Mouse (Mus musculus): ENCODE results near the gene Foxp1. TPM values are rescaled to one million over a fixed set of nuclear protein-coding genes. Genes with fewer than 3 reads are reported as not detected.

The Foxp1 gene
- total RNA-seq, 1 experiment from 2014 or later, result 77.4 TPM

DNA sequence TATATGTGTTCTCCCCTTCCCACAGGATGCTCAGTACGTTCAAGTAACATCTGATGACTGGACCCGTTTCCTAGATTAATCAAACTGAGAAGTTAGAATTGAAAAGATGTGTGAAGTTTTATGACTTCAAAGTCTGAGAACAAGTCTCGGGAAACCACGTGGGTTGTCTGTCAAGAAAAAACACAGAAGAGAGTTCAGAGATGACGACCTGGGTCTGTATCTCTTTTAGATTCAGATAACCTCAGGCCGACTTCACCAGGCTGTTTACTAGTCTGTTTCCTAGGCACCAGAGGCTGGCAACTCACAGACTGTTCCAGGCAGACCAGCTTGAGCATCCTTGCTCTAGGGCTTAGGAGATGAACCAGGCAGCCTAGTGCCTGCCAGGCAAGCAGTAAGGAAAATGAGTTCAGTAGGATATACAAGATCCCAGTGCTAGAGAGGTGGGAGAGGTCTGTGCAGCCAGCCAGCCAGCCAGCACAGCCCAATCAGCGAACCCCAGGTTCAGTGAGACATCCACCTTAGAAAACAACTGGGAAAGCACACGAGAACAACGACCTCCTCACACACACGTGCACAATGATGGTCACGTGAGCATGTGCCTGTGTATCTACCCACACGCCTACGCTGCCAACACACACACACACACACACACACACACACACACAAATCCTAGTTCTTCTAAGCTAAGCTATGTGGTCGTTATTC lies 212.9 kb downstream of the Foxp1 start:
- no peak for ATAC-seq (replicated peaks; ENCODE audit: low read depth, poor library complexity, severe bottlenecking)

DNA sequence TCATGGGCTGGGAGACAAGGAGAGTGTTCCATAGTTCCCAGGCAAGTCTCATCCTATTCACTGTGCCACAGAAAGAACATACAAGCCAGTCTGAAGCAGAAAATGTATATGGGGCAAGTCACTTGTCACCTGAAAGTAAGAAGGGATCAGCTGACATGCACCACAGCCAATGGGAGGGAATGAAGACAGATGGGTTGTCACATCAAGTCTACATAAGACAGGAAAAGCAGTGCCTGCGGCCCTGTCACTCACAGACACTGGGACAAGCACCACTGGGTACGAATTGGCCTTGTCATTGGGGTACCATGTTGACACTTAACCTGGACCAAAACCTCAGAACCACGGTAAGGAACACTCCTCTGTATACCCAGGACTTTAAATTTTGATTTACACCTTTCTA lies 216.8 kb downstream of the Foxp1 start:
- no peak for ATAC-seq (replicated peaks; ENCODE audit: low read depth, poor library complexity, severe bottlenecking)

DNA sequence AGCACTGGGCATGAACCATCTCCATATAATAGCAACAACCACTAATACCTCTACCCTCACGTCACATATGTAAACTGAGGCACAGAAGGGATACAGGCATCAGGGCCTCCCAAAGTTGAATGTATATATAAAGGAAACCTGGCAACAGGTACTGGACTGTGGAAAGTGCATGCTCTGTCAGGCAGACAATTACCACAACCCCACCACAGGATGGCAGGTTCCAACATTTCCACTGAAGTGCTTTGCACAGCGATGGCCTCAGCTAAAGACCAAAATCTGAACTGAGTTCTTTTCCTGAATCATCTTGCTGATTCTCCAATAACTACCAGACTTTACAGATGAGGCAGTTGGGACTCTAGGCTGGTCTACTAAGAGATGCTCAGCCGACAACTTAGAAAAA lies 217.3 kb downstream of the Foxp1 start:
- no peak for ATAC-seq (replicated peaks; ENCODE audit: low read depth, poor library complexity, severe bottlenecking)

DNA sequence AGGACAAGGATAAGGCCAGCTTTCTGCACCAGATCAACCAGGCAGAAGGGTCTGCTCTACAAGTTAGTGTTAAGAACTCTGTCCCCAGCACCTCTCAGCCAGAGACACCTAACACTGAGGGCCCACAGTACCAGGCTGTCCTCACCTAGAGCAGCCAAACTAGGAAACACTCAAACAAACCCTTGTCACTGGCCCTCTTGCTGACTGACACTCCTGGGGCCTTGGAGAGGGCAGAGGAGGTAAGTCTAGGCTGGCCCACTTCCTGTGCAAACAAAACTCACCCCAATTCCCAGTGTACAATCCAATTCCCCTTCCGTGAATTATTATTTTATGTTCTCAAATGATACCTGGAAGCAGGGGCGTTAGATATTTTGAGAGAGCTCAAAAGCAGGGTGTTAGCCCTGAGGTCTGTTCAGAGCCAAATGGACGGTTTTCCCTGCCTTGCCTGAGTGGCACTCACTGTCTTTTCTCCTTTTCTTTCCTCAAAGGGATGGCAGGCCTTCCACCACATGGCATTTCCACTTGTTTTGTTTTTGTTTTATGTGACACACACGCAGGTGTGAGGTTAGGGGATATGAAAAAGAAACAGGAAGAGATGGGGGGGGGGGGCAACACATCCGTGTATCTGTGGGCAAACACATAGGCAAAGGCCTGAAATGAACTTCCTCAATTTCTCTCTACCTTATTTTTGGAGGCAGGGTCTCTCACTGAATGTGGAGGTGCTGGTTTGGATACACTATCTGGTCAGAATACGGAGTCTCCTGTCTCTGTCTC lies 219.7 kb downstream of the Foxp1 start:
- peak; percentile 56 for ATAC-seq (replicated peaks; ENCODE audit: low read depth, poor library complexity, severe bottlenecking)

DNA sequence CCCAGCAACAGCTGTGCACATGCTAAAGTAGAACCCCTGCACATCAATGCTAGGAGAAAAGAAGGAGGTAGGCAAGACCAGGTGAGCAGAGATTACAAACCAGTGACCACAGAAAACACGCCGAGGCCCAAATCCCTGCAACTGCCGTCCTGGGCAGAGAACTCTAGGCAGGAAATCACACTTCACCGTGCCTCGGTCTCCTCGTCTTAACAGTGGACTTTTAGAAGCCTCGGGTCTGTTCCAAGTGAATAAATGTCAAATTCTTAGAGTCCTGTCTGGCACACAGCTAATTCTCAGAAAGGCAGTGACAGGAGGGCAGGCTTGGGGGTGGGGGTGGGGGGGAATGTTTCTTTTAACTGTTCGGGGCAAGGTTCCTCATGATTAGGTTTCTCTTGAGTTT lies 220.6 kb downstream of the Foxp1 start:
- no peak for ATAC-seq (replicated peaks; ENCODE audit: low read depth, poor library complexity, severe bottlenecking)

DNA sequence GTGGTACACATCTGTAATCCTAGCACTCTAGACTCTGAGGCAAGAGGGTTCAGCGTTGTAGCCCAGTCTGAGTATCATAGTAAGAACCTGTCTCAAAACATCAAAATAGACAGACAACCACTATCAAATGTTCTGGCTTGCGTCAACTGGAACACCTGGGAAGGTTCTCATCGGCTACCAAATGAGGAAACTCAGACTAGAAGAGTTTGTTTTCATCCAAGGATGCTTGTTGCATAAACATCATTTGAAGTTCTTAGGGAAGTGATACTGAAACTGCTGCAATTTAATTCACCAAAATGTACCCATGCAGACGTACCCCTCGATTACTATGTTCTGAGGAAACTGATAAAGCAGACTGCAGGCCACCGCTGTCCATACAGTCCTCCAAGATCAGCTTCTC lies 222.3 kb downstream of the Foxp1 start:
- peak; percentile 43 for ATAC-seq (replicated peaks; ENCODE audit: low read depth, poor library complexity, severe bottlenecking)

DNA sequence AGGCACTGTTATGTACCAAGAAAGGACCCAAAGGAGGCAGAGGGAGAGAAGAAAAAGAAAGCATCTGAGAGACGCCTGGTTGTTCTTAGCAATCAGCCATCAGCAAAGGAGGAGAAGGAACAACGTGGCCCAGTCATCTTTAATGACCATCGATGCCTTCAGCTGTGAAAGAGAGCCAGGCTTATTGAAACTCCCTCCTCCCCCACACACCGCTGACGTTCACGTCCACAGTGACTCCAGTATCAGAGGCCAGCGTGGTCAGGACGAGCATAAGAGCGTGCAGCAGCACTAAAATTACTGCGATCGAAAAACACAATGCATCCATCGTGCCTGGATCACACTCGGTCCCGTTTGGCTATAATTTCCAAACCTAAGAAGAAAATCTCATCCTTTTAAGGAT lies 223.3 kb downstream of the Foxp1 start:
- no peak for ATAC-seq (replicated peaks; ENCODE audit: low read depth, poor library complexity, severe bottlenecking)

DNA sequence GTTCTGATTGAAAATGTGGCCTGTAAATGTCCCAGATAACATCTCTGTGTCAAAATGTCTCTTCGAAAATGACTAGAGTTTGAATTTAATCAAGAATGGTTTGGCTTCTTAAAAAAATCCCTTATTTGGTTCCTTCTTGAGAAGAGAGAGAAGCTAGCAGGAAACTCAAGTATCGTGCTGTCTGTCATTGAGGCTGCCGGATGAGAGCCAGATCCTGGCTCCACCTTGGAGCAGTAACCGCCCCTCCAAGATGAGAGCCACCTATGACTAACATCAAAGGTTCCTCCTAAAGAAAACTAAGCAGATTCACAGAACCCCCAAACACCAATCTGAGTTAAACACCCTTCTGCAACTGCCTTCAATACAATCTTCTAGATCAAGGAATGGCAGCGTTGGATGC lies 225.0 kb downstream of the Foxp1 start:
- no peak for ATAC-seq (replicated peaks; ENCODE audit: low read depth, poor library complexity, severe bottlenecking)

DNA sequence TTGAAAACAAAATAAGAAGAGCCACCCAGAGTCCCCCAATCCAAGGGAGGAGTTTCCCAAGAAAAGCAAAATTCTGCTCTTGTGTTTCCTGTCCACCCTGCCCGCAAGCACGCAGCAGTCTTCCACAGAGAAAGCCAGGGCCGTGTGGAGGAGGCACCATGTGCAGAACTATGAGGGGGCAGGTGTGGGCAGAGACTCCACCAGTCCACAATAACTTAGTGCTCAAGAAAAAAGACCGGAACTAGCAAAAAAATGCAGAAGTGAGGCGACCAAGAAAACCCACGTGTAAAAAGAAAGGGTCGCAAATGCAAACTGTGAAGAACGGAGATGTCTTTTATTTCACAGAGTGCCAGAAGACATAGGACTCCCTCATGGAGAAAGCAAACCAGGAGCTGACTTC lies 227.0 kb downstream of the Foxp1 start:
- ATAC-seq (replicated peaks; ENCODE audit: low read depth, poor library complexity, severe bottlenecking), result peak; percentile 70

DNA sequence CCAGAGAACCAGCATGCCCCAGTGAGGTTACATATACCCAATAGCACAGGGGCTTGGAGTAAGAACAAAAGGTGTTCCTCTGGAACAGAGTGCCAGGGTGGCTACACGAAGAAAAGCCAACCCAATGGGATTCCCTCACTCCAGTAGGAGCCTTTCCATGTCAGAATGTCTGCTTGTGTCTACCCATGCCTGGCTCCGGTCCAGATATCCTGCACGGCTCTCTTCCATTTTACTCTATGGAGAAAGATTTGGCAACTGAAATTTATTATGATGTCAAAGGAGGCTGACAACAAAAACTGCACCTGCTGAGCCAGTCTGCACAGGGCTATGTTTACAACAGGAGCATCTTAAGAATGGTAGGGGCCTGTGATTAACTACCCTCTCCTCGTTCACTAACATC lies 233.3 kb downstream of the Foxp1 start:
- ATAC-seq (replicated peaks; ENCODE audit: low read depth, poor library complexity, severe bottlenecking), result no peak

DNA sequence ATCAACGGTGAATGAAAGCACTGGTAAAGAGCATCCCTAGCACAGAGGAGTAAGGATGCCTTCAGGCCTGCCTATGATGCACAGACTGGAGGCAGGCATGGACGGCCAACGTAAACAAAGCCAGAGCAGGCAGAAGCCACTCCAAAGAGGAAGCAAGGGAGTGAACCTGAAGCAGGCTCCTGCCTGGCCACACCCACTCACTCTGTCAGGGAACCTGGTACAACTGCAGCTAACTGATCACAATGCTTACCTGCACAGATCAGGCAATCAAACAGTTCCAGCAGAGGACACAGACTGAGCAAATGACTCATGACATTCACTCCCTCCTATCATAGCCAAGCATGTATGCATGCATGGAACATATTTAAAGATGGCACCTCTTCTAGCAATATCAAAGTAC lies 237.5 kb downstream of the Foxp1 start:
- peak; percentile 33; the same call in 1 of the 2 replicates for ATAC-seq (replicated peaks; ENCODE audit: low read depth, poor library complexity, severe bottlenecking)

DNA sequence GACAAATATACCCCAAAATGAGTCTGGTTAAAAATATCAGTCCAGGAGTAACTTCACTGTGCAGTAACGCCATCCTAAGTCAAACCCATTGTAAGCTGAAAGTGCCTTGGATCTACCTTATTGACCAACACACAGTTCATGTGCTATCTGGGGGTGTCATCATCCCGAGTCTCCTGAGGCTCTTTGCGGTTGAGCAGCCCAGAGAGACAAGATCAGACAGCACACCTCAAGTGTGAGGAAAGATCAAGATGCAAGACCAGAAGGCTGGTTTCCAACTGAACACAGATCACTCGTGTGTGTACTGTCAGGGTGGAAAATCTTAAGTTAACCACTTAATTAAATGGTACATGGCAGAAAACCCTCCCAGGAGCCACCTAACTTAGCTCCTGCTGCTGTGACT lies 238.5 kb downstream of the Foxp1 start:
- no peak for ATAC-seq (replicated peaks; ENCODE audit: low read depth, poor library complexity, severe bottlenecking)

DNA sequence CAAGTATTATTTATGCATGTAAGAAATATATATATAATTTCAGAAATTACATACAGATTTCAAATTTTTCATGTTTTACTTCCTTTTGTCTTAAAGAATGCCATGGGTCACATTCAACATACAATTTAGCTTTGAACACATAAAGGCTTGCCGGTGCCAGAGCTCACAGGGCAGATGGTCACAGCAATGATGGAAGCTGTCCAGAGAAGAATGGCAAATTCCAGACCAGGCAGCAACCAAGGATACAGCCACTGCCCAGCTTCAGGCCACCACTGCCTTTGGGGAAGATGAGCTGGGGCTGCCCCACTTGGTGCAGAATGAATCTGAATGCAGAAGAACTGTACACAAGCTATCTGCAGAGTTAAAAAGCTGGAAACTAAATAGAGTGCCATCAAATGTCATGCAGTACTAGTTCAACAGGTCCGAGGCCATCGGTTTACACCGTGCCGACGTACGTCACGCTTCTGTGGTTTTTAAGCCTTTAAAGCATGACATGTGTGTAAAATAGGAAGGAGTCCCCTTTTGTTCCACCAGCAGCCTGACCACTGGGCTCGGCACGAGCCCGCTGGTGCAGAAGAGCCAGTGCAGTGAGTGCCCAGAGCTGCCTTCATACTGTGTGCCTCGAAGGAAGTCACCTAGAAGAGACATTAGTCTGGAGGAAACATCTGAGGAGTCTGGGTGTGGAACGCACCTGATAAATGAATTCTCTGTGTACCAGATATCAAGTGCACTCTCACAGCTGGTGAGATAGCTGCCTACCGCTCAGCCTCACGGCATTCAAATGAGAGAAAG lies 239.5 kb downstream of the Foxp1 start:
- ATAC-seq (replicated peaks; ENCODE audit: low read depth, poor library complexity, severe bottlenecking), result peak; percentile 78

DNA sequence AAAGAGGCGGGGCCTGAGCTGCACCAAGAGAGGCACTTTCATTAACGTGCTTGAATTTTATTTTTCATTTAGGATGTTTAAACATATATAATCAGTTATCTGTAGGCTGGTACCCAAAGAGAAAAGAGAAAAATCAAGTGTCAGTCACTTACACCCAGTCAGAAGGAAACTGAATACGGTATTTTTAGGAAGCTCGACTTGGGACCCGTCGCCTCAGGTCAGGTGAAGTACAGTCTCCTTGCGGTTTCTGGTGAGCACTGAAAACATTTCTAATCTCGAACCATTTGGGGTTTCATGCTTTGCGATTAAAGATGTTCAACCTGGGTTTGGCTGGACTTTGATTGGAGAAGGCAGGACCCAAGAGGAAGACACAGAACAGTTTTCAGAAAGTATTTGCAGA lies 241.1 kb downstream of the Foxp1 start:
- ATAC-seq (replicated peaks; ENCODE audit: low read depth, poor library complexity, severe bottlenecking), result no peak

DNA sequence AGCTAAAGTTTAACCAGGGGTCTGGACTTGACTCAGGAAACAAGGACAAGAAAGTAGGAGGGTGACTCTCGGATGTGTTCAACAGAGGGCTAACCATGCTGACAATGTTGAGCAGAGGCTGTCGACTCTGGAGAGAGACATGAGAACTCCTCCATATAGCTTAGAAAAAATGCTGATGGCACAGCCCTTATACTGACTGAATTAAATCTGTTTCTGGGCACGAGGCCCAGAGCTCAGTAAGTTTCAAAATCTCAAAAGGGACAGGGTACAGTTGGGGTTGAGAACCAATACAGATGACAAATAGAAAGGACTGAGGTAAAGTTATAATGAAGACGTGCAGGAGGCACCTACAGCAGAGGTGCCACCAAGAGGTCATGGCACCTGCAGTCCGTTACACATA lies 241.9 kb downstream of the Foxp1 start:
- ATAC-seq (replicated peaks; ENCODE audit: low read depth, poor library complexity, severe bottlenecking), result no peak

DNA sequence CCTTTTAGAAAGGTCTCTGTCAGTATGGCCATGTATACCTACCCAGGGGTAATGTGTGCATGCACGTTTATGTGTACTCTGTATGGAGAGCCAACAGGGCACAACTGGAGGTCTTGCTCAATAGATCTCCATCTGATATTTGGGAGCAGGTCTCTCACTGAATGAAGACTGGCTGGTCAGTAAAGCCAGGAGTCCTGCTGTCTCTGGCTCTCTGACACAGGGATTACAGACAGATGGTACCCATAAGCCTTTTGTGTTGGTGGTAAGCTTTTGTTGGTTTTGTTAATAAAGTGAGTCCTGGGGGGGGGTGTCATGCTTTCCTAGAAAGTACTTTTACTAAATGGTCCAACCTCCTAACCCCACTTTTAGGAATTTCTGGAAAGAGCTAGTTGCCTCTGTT lies 245.3 kb downstream of the Foxp1 start:
- no peak for ATAC-seq (replicated peaks; ENCODE audit: low read depth, poor library complexity, severe bottlenecking)

DNA sequence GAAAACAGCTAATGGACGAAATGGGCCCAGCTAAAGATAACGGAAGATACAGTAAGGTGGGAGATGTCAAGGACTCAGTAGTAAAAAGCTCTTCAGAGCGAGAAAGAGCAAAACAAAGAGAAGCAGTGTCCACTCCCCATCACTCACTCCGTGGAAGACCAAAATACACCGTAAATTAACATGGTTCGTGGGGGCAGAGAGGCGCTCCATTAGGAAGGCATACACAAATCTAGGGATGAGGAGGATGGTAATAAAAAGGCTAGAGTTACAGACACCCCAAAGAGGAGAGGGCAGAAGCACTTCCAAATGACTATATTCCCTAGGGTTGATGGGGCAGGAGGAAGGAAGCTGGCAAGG lies 246.2 kb downstream of the Foxp1 start:
- ATAC-seq (replicated peaks; ENCODE audit: low read depth, poor library complexity, severe bottlenecking), result no peak

DNA sequence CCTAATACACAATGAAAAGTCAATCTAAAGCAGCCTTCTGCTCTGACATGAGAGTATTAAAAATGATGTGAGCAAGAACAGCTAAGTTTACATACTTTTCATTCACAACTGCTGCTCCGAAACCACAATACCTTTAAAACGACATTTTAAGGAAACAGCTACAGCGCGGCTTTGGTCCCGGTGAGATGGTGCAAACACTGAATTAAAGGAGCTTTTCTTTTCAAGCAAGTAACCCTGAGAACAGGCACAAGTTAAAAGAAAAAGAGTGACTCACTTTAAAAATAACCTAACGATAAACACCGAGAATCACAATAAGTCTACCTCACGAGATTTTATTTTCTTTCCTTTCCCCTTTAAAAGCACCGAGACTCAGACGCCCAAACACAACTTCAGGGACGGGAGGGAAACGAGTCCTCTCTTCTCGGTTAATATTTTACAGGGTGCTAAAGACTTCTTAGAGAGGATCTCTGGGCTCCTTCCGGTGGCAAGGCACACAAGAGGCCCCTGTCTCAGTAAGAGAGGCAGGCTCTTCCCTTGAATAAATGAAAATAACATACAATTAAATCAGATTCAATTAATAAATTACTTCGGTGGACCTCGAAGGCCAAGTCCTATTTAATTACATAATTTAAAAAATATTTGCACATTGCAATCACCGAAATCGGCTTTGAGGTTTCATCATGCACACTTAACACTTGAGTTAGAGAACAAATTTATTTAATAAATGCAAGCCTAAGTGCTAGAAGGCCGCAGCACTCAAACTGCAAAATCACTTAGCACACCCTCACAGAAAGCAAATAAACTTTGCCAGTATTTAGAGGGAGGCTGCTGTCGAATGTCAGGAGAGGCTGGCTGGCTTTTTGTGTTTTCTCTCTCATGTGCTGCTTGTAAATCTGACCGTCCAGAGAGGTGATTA lies 246.9 kb downstream of the Foxp1 start:
- ATAC-seq (replicated peaks; ENCODE audit: low read depth, poor library complexity, severe bottlenecking), result no peak

DNA sequence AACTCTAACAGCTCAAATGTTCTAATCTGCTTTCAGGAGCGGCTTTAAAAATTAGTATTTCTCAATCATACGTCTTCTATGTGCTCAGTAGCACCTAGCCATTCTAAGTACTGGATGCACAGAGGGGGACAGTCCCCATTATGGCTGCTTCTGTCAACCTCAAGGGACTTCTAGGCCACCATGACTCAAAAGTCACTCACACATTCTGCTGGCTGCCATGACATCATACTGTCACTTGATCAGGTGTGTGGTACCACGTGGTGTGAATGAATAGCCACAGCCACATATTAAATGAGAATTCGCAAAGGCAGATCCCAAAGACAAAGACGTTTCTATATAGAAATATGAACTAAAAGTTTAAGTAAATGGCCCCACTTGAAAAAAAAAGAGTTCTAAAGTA lies 247.9 kb downstream of the Foxp1 start:
- no peak for ATAC-seq (replicated peaks; ENCODE audit: low read depth, poor library complexity, severe bottlenecking)

DNA sequence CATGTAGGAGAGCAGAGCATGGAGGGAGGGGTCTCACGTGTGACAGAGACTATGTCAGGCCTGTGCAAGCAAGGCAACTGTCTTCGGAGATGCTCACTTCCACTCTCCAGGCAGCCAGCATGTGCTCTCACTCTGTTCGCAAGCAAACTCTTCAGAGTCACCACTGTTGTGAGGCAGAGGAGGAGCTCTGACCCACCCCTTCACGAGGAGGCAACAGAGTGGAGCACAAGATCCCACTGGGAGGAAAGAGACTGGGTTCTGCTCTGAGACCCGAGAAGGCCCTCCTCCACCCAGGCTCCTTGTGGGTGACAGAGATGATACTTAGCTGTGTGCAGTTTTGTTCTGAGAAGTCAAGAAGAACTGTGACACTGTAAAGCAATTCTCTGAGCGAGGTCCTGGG lies 248.3 kb downstream of the Foxp1 start:
- no peak for ATAC-seq (replicated peaks; ENCODE audit: low read depth, poor library complexity, severe bottlenecking)

All from common myeloid progenitor, adult 5-6 weeks (primary cell).